11 mouse cellular contexts compared by ENCODE assay signal in genomic region chr1:41892376-41892775, GRCm38 (mm10).
DNase-seq lines count a peak whose midpoint lies in the region; ATAC-seq and TF ChIP-seq lines count a peak whose summit lies in the region.
"Had no signal": no experiment of that assay in that cellular context is flagged by ENCODE, and none has a peak within 500 bp of the region (broad histone marks: within the 10 kb centered on the region; RNA-seq: fewer than 3 reads in every experiment).

No protein-coding gene starts in this region.

- 8% methylated on average over 2 of the region's 2 CpGs for WGBS in kidney, postnatal 0 days
- 34% methylated on average over 2 of the region's 2 CpGs for WGBS in kidney, adult 2 months
- WGBS in embryonic facial prominence, embryonic 13.5 days, result 11% methylated on average over 2 of the region's 2 CpGs
- 14% methylated on average over 2 of the region's 2 CpGs for WGBS in forebrain, embryonic 14.5 days
- 24% methylated on average over 2 of the region's 2 CpGs for WGBS in midbrain, embryonic 14.5 days
- WGBS in intestine, embryonic 16.5 days, result 52% methylated on average over 2 of the region's 2 CpGs

- no peak overlapping the region for H3K4me2 ChIP-seq in kidney, postnatal 0 days (ENCODE audit: low read length)
- H3K4me2 ChIP-seq in embryonic facial prominence, embryonic 13.5 days, result no peak overlapping the region
- H3K4me2 ChIP-seq in forebrain, embryonic 14.5 days (ENCODE audit: low read length), result peak overlapping the region; percentile 44; the same call in 1 of the 2 replicates
- H3K4me2 ChIP-seq in midbrain, embryonic 14.5 days (ENCODE audit: low read length), result peak overlapping the region; percentile 45; the same call in 1 of the 2 replicates
- H3K4me2 ChIP-seq in intestine, embryonic 16.5 days (ENCODE audit: low read depth, low read length), result no peak overlapping the region
- H3K4me2 ChIP-seq: heart, embryonic 11.5 days; liver, embryonic 12.5 days had no signal

- H3K4me3 ChIP-seq in kidney, postnatal 0 days (replicated peaks; ENCODE audit: low read depth, low read length), result no peak overlapping the region
- no peak overlapping the region for H3K4me3 ChIP-seq in kidney, adult 2 months (ENCODE audit: insufficient read depth, low read depth, low read length)
- H3K4me3 ChIP-seq in embryonic facial prominence, embryonic 13.5 days, result no peak overlapping the region
- H3K4me3 ChIP-seq in forebrain, embryonic 14.5 days (ENCODE audit: low read depth, low read length), result no peak overlapping the region
- H3K4me3 ChIP-seq in midbrain, embryonic 14.5 days (replicated peaks; ENCODE audit: low read depth, low read length), result no peak overlapping the region
- no peak overlapping the region for H3K4me3 ChIP-seq in intestine, embryonic 16.5 days (ENCODE audit: low read length)
- H3K4me3 ChIP-seq: liver, embryonic 12.5 days had no signal

- no peaks in the 10 kb centered on the region for H3K36me3 ChIP-seq in kidney, postnatal 0 days (ENCODE audit: insufficient read depth, low read length)
- H3K36me3 ChIP-seq in kidney, adult 2 months (ENCODE audit: control insufficient read depth, insufficient read depth, low read length), result no peaks in the 10 kb centered on the region
- no peaks in the 10 kb centered on the region for H3K36me3 ChIP-seq in embryonic facial prominence, embryonic 13.5 days
- H3K36me3 ChIP-seq in forebrain, embryonic 14.5 days (ENCODE audit: control insufficient read depth, insufficient read depth, low read length), result no peaks in the 10 kb centered on the region
- H3K36me3 ChIP-seq in midbrain, embryonic 14.5 days (ENCODE audit: control insufficient read depth, insufficient read depth, low read length), result no peaks in the 10 kb centered on the region
- H3K36me3 ChIP-seq in intestine, embryonic 16.5 days (ENCODE audit: control insufficient read depth, insufficient read depth, low read length), result no peaks in the 10 kb centered on the region
- H3K36me3 ChIP-seq: liver, embryonic 12.5 days had no signal

- no peak for TF ChIP-seq POLR2A in kidney, adult 2 months (IDR thresholded peaks at IDR 0.05; ENCODE audit: low read depth, low read length)

- no peak for ATAC-seq in kidney, postnatal 0 days (replicated peaks; ENCODE audit: low FRiP score, low read depth)
- ATAC-seq in embryonic facial prominence, embryonic 13.5 days (ENCODE audit: insufficient number of reproducible peaks, insufficient read depth, low FRiP score, low TSS enrichment, low read depth), result peak; percentile 64; the same call in 1 of the 2 replicates
- ATAC-seq in forebrain, embryonic 14.5 days, result 0 out of 2 replicates have a peak, but pooled peaks have one; percentile 28
- ATAC-seq in midbrain, embryonic 14.5 days (ENCODE audit: low FRiP score, low TSS enrichment), result no peak
- no peak for ATAC-seq in intestine, embryonic 16.5 days
- ATAC-seq: liver, embryonic 12.5 days had no signal

- no peaks in the 10 kb centered on the region for H3K27me3 ChIP-seq in kidney, postnatal 0 days (ENCODE audit: insufficient read depth, low read length)
- no peaks in the 10 kb centered on the region; the same call in 1 of the 2 replicates for H3K27me3 ChIP-seq in kidney, adult 2 months (replicated peaks; ENCODE audit: control insufficient read depth, insufficient read depth, low read length)
- H3K27me3 ChIP-seq in embryonic facial prominence, embryonic 13.5 days, result no peaks in the 10 kb centered on the region
- no peaks in the 10 kb centered on the region for H3K27me3 ChIP-seq in forebrain, embryonic 14.5 days (replicated peaks; ENCODE audit: control insufficient read depth, insufficient read depth, low read length)
- H3K27me3 ChIP-seq in midbrain, embryonic 14.5 days (ENCODE audit: control insufficient read depth, insufficient read depth, low read length), result no peaks in the 10 kb centered on the region
- no peaks in the 10 kb centered on the region; the same call in 1 of the 2 replicates for H3K27me3 ChIP-seq in intestine, embryonic 16.5 days (replicated peaks; ENCODE audit: control insufficient read depth, insufficient read depth, low read length)
- H3K27me3 ChIP-seq: liver, embryonic 12.5 days had no signal

- no peaks in the 10 kb centered on the region for H3K9me3 ChIP-seq in kidney, postnatal 0 days (replicated peaks; ENCODE audit: low read length)
- no peaks in the 10 kb centered on the region for H3K9me3 ChIP-seq in embryonic facial prominence, embryonic 13.5 days
- H3K9me3 ChIP-seq in forebrain, embryonic 14.5 days (replicated peaks; ENCODE audit: control insufficient read depth, low read length), result no peaks in the 10 kb centered on the region
- H3K9me3 ChIP-seq in midbrain, embryonic 14.5 days (ENCODE audit: control insufficient read depth, low read length), result no peaks in the 10 kb centered on the region
- H3K9me3 ChIP-seq in intestine, embryonic 16.5 days (ENCODE audit: control insufficient read depth, low read length), result no peaks in the 10 kb centered on the region
- H3K9me3 ChIP-seq: liver, embryonic 12.5 days had no signal

- no peak overlapping the region for H3K9ac ChIP-seq in kidney, postnatal 0 days (ENCODE audit: low read depth, low read length)
- H3K9ac ChIP-seq in embryonic facial prominence, embryonic 13.5 days, result no peak overlapping the region
- peak overlapping the region; percentile 47; the same call in 1 of the 2 replicates for H3K9ac ChIP-seq in forebrain, embryonic 14.5 days (ENCODE audit: low read length)
- H3K9ac ChIP-seq in midbrain, embryonic 14.5 days (replicated peaks; ENCODE audit: low read length), result no peak overlapping the region
- no peak overlapping the region for H3K9ac ChIP-seq in intestine, embryonic 16.5 days (ENCODE audit: low read depth, low read length)
- H3K9ac ChIP-seq: liver, embryonic 12.5 days had no signal

- H3K4me1 ChIP-seq in kidney, postnatal 0 days (replicated peaks; ENCODE audit: insufficient read depth, low read length), result no peaks in the 10 kb centered on the region
- H3K4me1 ChIP-seq in kidney, adult 2 months (ENCODE audit: control insufficient read depth, insufficient read depth, low read length), result no peaks in the 10 kb centered on the region
- peaks cover 42% of the 10 kb centered on the region for H3K4me1 ChIP-seq in embryonic facial prominence, embryonic 13.5 days
- peaks cover 29% of the 10 kb centered on the region for H3K4me1 ChIP-seq in forebrain, embryonic 14.5 days (ENCODE audit: control insufficient read depth, insufficient read depth, low read length)
- H3K4me1 ChIP-seq in midbrain, embryonic 14.5 days (ENCODE audit: control insufficient read depth, insufficient read depth, low read length), result peaks cover 32% of the 10 kb centered on the region
- H3K4me1 ChIP-seq in intestine, embryonic 16.5 days (ENCODE audit: control insufficient read depth, insufficient read depth, low read length), result peaks cover 4% of the 10 kb centered on the region; the same call in 1 of the 2 replicates
- H3K4me1 ChIP-seq: liver, embryonic 12.5 days had no signal

- H3K27ac ChIP-seq in kidney, postnatal 0 days, result no peak overlapping the region
- H3K27ac ChIP-seq in kidney, adult 2 months (ENCODE audit: insufficient read depth, low read depth, low read length), result no peak overlapping the region
- H3K27ac ChIP-seq in embryonic facial prominence, embryonic 13.5 days, result peak overlapping the region; percentile 29; the same call in 1 of the 2 replicates
- peak overlapping the region; percentile 86 for H3K27ac ChIP-seq in forebrain, embryonic 14.5 days (ENCODE audit: low read depth, low read length)
- H3K27ac ChIP-seq in midbrain, embryonic 14.5 days (replicated peaks; ENCODE audit: low read depth, low read length), result no peak overlapping the region
- no peak overlapping the region for H3K27ac ChIP-seq in intestine, embryonic 16.5 days (ENCODE audit: low read length)
- H3K27ac ChIP-seq: liver, embryonic 12.5 days; macrophage had no signal

- TF ChIP-seq CTCF in kidney, postnatal 0 days (IDR thresholded peaks at IDR 0.05; ENCODE audit: low read depth), result no peak
- TF ChIP-seq CTCF in kidney, adult 2 months (conservative IDR thresholded peaks at IDR 0.05; ENCODE audit: insufficient read depth, insufficient read length, low read depth, low read length), result no peak

- peak; percentile 58 for DNase-seq in kidney, postnatal 0 days (ENCODE audit: low spot score)
- no peak for DNase-seq in kidney, adult 2 months
- peak; percentile 74 for DNase-seq in forebrain, embryonic 14.5 days (ENCODE audit: low spot score)
- DNase-seq in midbrain, embryonic 14.5 days, result peak; percentile 66
- no peak for DNase-seq in urinary bladder, postnatal 25 days (ENCODE audit: low spot score)
- DNase-seq: cerebellum, postnatal 36 days had no signal

Comparison
In these comparisons a context has a peak if more than half of its experiments do, and no peak if none do; other contexts are left out.
1. DNase-seq: peak in kidney, postnatal 0 days (single experiment), forebrain, embryonic 14.5 days (single experiment) and midbrain, embryonic 14.5 days (single experiment); none in kidney, adult 2 months (single experiment) and urinary bladder, postnatal 25 days (single experiment).
2. ATAC-seq: peak in embryonic facial prominence, embryonic 13.5 days (single experiment) and forebrain, embryonic 14.5 days (single experiment); none in kidney, postnatal 0 days (single experiment), midbrain, embryonic 14.5 days (single experiment) and intestine, embryonic 16.5 days (single experiment).
3. H3K27ac ChIP-seq: peak in embryonic facial prominence, embryonic 13.5 days (single experiment) and forebrain, embryonic 14.5 days (single experiment); none in kidney, postnatal 0 days (single experiment), kidney, adult 2 months (single experiment), midbrain, embryonic 14.5 days (single experiment) and intestine, embryonic 16.5 days (single experiment).
4. H3K4me2 ChIP-seq: peak in forebrain, embryonic 14.5 days (single experiment) and midbrain, embryonic 14.5 days (single experiment); none in kidney, postnatal 0 days (single experiment), embryonic facial prominence, embryonic 13.5 days (single experiment) and intestine, embryonic 16.5 days (single experiment).